Mouse (Mus musculus) layer of hippocampus, adult 2 months (tissue): ENCODE data around the gene Gipr. TPM values are rescaled to one million over a fixed set of nuclear protein-coding genes. Genes with fewer than 3 reads are reported as not detected.
A peak's percentile ranks its signal among the peaks of the same experiment; 100 is the strongest.

Source experiments
- DNase-seq, 2 experiments: peaks; one replicate each; pipeline ENCODE4 v3.0.0; 2022; ENCODE audit warnings: low spot score in 2 of 2
- H3K27ac ChIP-seq: fragments of 200-600 bp; 2 replicates; pipeline ENCODE4 v1.8.1; 2022
- H3K4me3 ChIP-seq: fragments of 200-600 bp; 2 replicates; pipeline ENCODE4 v1.8.1; 2022; ENCODE audit warnings: mild to moderate bottlenecking
- CTCF ChIP-seq: fragments of 200-600 bp; conservative IDR thresholded peaks from 2 replicates; pipeline ENCODE4 v1.8.1; 2022; ENCODE audit warnings: antibody characterized with exemption, mild to moderate bottlenecking, moderate library complexity
- long read RNA-seq, 2 experiments: library from polyadenylated mRNA; stranded (forward); transcript quantifications; one replicate each; pipeline ENCODE4 v2.0.0; 2021; ENCODE audit warnings: borderline mapping rate in 2 of 2
- total RNA-seq, 2 experiments: library from RNA; stranded (reverse); gene quantifications; 2 replicates each; pipeline ENCODE4 v1.2.3; 2021

The Gipr gene
- 1 to 10 TPM in 1 of 2 experiments, under 1 TPM in 1; 0.87 to 1.2 TPM for total RNA-seq
- long read RNA-seq, experiment 1 = 0 reads
- long read RNA-seq, experiment 2 = 0 reads

GRCm38 (mm10) chr7:19165656-19166423, at the start of gene Gipr:
Gene Gipr (minus strand): TSS chr7:19166127.
- Histone ChIP-seq H3K4me3 (no peak within 1 kb of the TSS), H3K27ac (no peak within 1 kb of the TSS)

GRCm38 (mm10) chr7:19214940-19215339, 49.0 kb upstream of the Gipr start:
- DNase-seq = no peak
- no peak for TF ChIP-seq CTCF
- Histone ChIP-seq H3K27ac (no peak overlapping the region), H3K4me3 (no peak overlapping the region; the same call in 1 of the 2 replicates)

More at GRCm38 (mm10) chr7:19165656-19166423, at the start of gene Gipr:
- DNase-seq = no peak
- TF ChIP-seq CTCF = no peak

GRCm38 (mm10) chr7:19214369-19214768, 48.4 kb upstream of the Gipr start:
- no peak for TF ChIP-seq CTCF
- no peak for DNase-seq
- Histone ChIP-seq H3K27ac (no peak overlapping the region), H3K4me3 (peak overlapping the region; percentile 13)

GRCm38 (mm10) chr7:19213385-19213784, 47.5 kb upstream of the Gipr start:
- no peak for DNase-seq
- no peak for TF ChIP-seq CTCF
- Histone ChIP-seq H3K27ac (peak overlapping the region; percentile 28; the same call in 1 of the 2 replicates), H3K4me3 (peak overlapping the region; percentile 36)

GRCm38 (mm10) chr7:19211996-19212755, 46.2 kb upstream of the Gipr start, which contains the start of gene Gpr4:
Gene Gpr4 (plus strand): TSS chr7:19212538.
- peak within 1 kb of the TSS; percentile 57 for H3K4me3 ChIP-seq
- peak; percentile 58 for TF ChIP-seq CTCF
- DNase-seq = no peak
- H3K27ac ChIP-seq = peak within 1 kb of the TSS; percentile 64; the same call in 1 of the 2 replicates

- H3K4me3 ChIP-seq = no peak overlapping the region
- no peak for DNase-seq
- no peak for TF ChIP-seq CTCF
- no peak overlapping the region for H3K27ac ChIP-seq
Observed at GRCm38 (mm10) chr7:19211041-19211675, 45.2 kb upstream of the Gipr start.

- no peak overlapping the region for H3K4me3 ChIP-seq
- no peak overlapping the region for H3K27ac ChIP-seq
- DNase-seq = no peak
- peak; percentile 58 for TF ChIP-seq CTCF
Observed at GRCm38 (mm10) chr7:19210010-19210409, 44.1 kb upstream of the Gipr start.

GRCm38 (mm10) chr7:19209494-19209893, 43.6 kb upstream of the Gipr start:
- TF ChIP-seq CTCF = no peak
- Histone ChIP-seq H3K4me3 (no peak overlapping the region), H3K27ac (no peak overlapping the region)
- no peak for DNase-seq

- peak in 1 of 2 experiments; percentile 61 for DNase-seq
- H3K27ac ChIP-seq = no peak overlapping the region
- TF ChIP-seq CTCF = peak; percentile 87
- no peak overlapping the region for H3K4me3 ChIP-seq
Observed at GRCm38 (mm10) chr7:19208944-19209472, 43.1 kb upstream of the Gipr start.

- Histone ChIP-seq H3K4me3 (no peak overlapping the region), H3K27ac (no peak overlapping the region)
- no peak for TF ChIP-seq CTCF
- DNase-seq = no peak
Observed at GRCm38 (mm10) chr7:19208201-19208910, 42.4 kb upstream of the Gipr start.

- DNase-seq = no peak
- TF ChIP-seq CTCF = no peak
- H3K27ac ChIP-seq = no peak overlapping the region
- H3K4me3 ChIP-seq = no peak overlapping the region
Observed at GRCm38 (mm10) chr7:19202065-19202850, 36.3 kb upstream of the Gipr start.

GRCm38 (mm10) chr7:19201660-19202059, 35.7 kb upstream of the Gipr start:
- no peak overlapping the region for H3K27ac ChIP-seq
- no peak for TF ChIP-seq CTCF
- no peak for DNase-seq
- no peak overlapping the region for H3K4me3 ChIP-seq
